ENCODE assay signal across 17 mouse cellular contexts in the genomic region with DNA sequence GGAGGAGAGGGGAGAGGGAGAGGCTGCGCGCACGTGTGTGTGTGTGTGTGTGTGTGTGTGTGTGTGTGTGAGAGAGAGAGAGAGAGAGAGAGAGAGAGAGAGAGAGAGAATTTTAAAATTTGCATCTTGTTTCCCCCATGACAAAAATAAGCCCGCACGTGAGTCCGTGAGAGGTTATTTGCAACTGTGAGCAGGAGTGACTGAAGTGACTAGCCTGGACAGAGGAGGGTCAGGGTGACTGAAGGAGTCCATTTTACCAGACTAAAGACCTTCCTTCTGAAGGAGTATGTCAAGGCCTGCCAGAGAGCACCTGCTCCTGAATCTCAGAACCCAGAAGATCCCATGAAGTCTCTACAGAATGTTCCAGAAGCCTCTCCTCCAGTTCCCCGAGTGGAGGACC. TPM values are rescaled to one million over a fixed set of nuclear protein-coding genes. Genes with fewer than 3 reads are reported as not detected.
DNase-seq lines count a peak whose midpoint lies in the region; ATAC-seq and TF ChIP-seq lines count a peak whose summit lies in the region.
"Had no signal": no experiment of that assay in that cellular context is flagged by ENCODE, and none has a peak within 500 bp of the region (broad histone marks: within the 10 kb centered on the region; RNA-seq: fewer than 3 reads in every experiment).

No protein-coding gene starts in this region.

- TF ChIP-seq EP300 in stomach, postnatal 0 days (optimal IDR thresholded peaks at IDR 0.05): no peak

- 0 out of 2 replicates have a peak overlapping the region, but pooled peaks have one; percentile 16 for H3K4me2 ChIP-seq in stomach, embryonic 15.5 days
- no peak overlapping the region for H3K4me2 ChIP-seq in stomach, postnatal 0 days (replicated peaks; ENCODE audit: low read depth)
- H3K4me2 ChIP-seq in liver, embryonic 15.5 days: peak overlapping the region; percentile 78
- H3K4me2 ChIP-seq: forebrain, embryonic 15.5 days; hindbrain, embryonic 15.5 days; midbrain, embryonic 12.5 days; neural tube, embryonic 12.5 days had no signal

- no peak overlapping the region for H3K27ac ChIP-seq in stomach, embryonic 15.5 days
- H3K27ac ChIP-seq in stomach, postnatal 0 days (replicated peaks): no peak overlapping the region
- peak overlapping the region; percentile 81 for H3K27ac ChIP-seq in liver, embryonic 15.5 days (replicated peaks)
- H3K27ac ChIP-seq: forebrain, embryonic 15.5 days; hindbrain, embryonic 15.5 days; kidney, postnatal 0 days; midbrain, embryonic 12.5 days; neural tube, embryonic 12.5 days had no signal

- H3K9ac ChIP-seq in stomach, embryonic 15.5 days: no peak overlapping the region
- H3K9ac ChIP-seq in stomach, postnatal 0 days (ENCODE audit: low read length): no peak overlapping the region
- peak overlapping the region; percentile 60 for H3K9ac ChIP-seq in liver, embryonic 15.5 days
- H3K9ac ChIP-seq: forebrain, embryonic 15.5 days; hindbrain, embryonic 15.5 days; midbrain, embryonic 12.5 days; neural tube, embryonic 12.5 days had no signal

- no peaks in the 10 kb centered on the region for H3K9me3 ChIP-seq in stomach, embryonic 15.5 days
- no peaks in the 10 kb centered on the region for H3K9me3 ChIP-seq in stomach, postnatal 0 days (ENCODE audit: control insufficient read depth, low read length)
- no peaks in the 10 kb centered on the region for H3K9me3 ChIP-seq in G1E (replicated peaks)
- H3K9me3 ChIP-seq in liver, embryonic 15.5 days (replicated peaks): no peaks in the 10 kb centered on the region
- H3K9me3 ChIP-seq: forebrain, embryonic 15.5 days; hindbrain, embryonic 15.5 days; midbrain, embryonic 12.5 days; neural tube, embryonic 12.5 days had no signal

- DNase-seq in stomach, postnatal 0 days (ENCODE audit: low spot score): no peak
- no peak for DNase-seq in G1E (ENCODE audit: low spot score)
- DNase-seq in splenic B cell, adult 2 months (ENCODE audit: low read depth, low spot score): peak; percentile 90
- no peak for DNase-seq in retina, postnatal 1 day
- no peak for DNase-seq in adrenal gland, adult 8-10 months
- DNase-seq: adrenal gland, postnatal 36 days; cerebellum, adult 11-12 months; right cerebral cortex, postnatal 14 days had no signal

- WGBS in stomach, embryonic 15.5 days: 40% methylated on average over 7 of the region's 7 CpGs
- WGBS in stomach, postnatal 0 days: 49% methylated on average over 7 of the region's 7 CpGs
- 12% methylated on average over 7 of the region's 7 CpGs for WGBS in liver, embryonic 15.5 days (ENCODE audit: insufficient replicate concordance)

- H3K4me1 ChIP-seq in stomach, embryonic 15.5 days: no peaks in the 10 kb centered on the region
- H3K4me1 ChIP-seq in stomach, postnatal 0 days (replicated peaks; ENCODE audit: control insufficient read depth, insufficient read depth): no peaks in the 10 kb centered on the region
- H3K4me1 ChIP-seq in G1E (ENCODE audit: insufficient read depth, low read depth, low read length): peaks cover 83% of the 10 kb centered on the region
- H3K4me1 ChIP-seq in liver, embryonic 15.5 days (replicated peaks): peaks cover 60% of the 10 kb centered on the region
- H3K4me1 ChIP-seq: forebrain, embryonic 15.5 days; hindbrain, embryonic 15.5 days; midbrain, embryonic 12.5 days; neural tube, embryonic 12.5 days had no signal

- no peak for TF ChIP-seq CTCF in stomach, postnatal 0 days (IDR thresholded peaks at IDR 0.05; ENCODE audit: low read depth)
- no peak for TF ChIP-seq CTCF in G1E (IDR thresholded peaks at IDR 0.05; ENCODE audit: low read depth, low read length)

- no peaks in the 10 kb centered on the region for H3K36me3 ChIP-seq in stomach, embryonic 15.5 days
- H3K36me3 ChIP-seq in stomach, postnatal 0 days (ENCODE audit: control insufficient read depth, insufficient read depth, low read length): no peaks in the 10 kb centered on the region
- H3K36me3 ChIP-seq in G1E (replicated peaks): peaks cover 35% of the 10 kb centered on the region
- H3K36me3 ChIP-seq in liver, embryonic 15.5 days (replicated peaks): peaks cover 17% of the 10 kb centered on the region; the same call in 1 of the 2 replicates
- H3K36me3 ChIP-seq in splenic B cell, adult 2 months (ENCODE audit: control insufficient read depth, insufficient read depth, low read length, poor library complexity, severe bottlenecking): peaks cover 1% of the 10 kb centered on the region; the same call in 1 of the 2 replicates
- H3K36me3 ChIP-seq: forebrain, embryonic 15.5 days; hindbrain, embryonic 15.5 days; midbrain, embryonic 12.5 days; neural tube, embryonic 12.5 days had no signal

- no peak overlapping the region for H3K4me3 ChIP-seq in stomach, embryonic 15.5 days (replicated peaks)
- no peak overlapping the region for H3K4me3 ChIP-seq in stomach, postnatal 0 days (ENCODE audit: low read depth, low read length)
- H3K4me3 ChIP-seq in G1E (ENCODE audit: low read depth, low read length): peak overlapping the region; percentile 76
- H3K4me3 ChIP-seq in liver, embryonic 15.5 days (replicated peaks): peak overlapping the region; percentile 58
- H3K4me3 ChIP-seq: forebrain, embryonic 15.5 days; hindbrain, embryonic 15.5 days; midbrain, embryonic 12.5 days; neural tube, embryonic 12.5 days had no signal

- no peaks in the 10 kb centered on the region for H3K27me3 ChIP-seq in stomach, embryonic 15.5 days (replicated peaks)
- H3K27me3 ChIP-seq in stomach, postnatal 0 days (ENCODE audit: control insufficient read depth, insufficient read depth, low read length): no peaks in the 10 kb centered on the region
- no peaks in the 10 kb centered on the region for H3K27me3 ChIP-seq in G1E (ENCODE audit: insufficient read depth, low read length)
- no peaks in the 10 kb centered on the region for H3K27me3 ChIP-seq in liver, embryonic 15.5 days
- no peaks in the 10 kb centered on the region for H3K27me3 ChIP-seq in splenic B cell, adult 2 months (ENCODE audit: control insufficient read depth, insufficient read depth, low read length, poor library complexity, severe bottlenecking)
- H3K27me3 ChIP-seq: forebrain, embryonic 15.5 days; hindbrain, embryonic 15.5 days; midbrain, embryonic 12.5 days; neural tube, embryonic 12.5 days had no signal

- ATAC-seq in stomach, embryonic 15.5 days (ENCODE audit: insufficient read depth, low FRiP score, low read depth): no peak
- no peak for ATAC-seq in stomach, postnatal 0 days (ENCODE audit: low FRiP score, low TSS enrichment)
- ATAC-seq in G1E (ENCODE audit: extremely low read depth, insufficient number of reproducible peaks, low FRiP score, poor library complexity, severe bottlenecking): no peak
- ATAC-seq in liver, embryonic 15.5 days (ENCODE audit: insufficient read depth): peak; percentile 25; the same call in 1 of the 2 replicates
- ATAC-seq: forebrain, embryonic 15.5 days had no signal

RNA-seq across cellular contexts. Expression of a gene that starts 0.5 kb away (rescaled TPM):
- 0.30 and 0.48 TPM in 2 replicates for polyA plus RNA-seq in stomach, embryonic 15.5 days (2015; fragmentation: Nextera tagmentation; extraction: Ambion mirVana)
- 0.10 TPM in 2 replicates for polyA plus RNA-seq in stomach, postnatal 0 days (2015; fragmentation: Nextera tagmentation; extraction: Ambion mirVana)
- 84.3 and 99.8 TPM in 2 replicates for total RNA-seq in G1E (2014; fragmentation: Nextera tagmentation)
- 63.4 and 71.0 TPM in 2 replicates for total RNA-seq in G1E (2017)
- 14.3 and 15.6 TPM in 2 replicates for polyA plus RNA-seq in G1E (2012)
- 3.7 and 3.8 TPM in 2 replicates for polyA plus RNA-seq in liver, embryonic 15.5 days (2015; fragmentation: Nextera tagmentation; extraction: Ambion mirVana)
- under 1 TPM; 0.12 to 0.56 (median 0.40) TPM for total RNA-seq in adrenal gland, adult 8-10 months (2022)

RNA-seq across cellular contexts. Expression of a gene that starts 16.2 kb away (rescaled TPM):
- polyA plus RNA-seq in stomach, embryonic 15.5 days (2015; fragmentation: Nextera tagmentation; extraction: Ambion mirVana): 0.68 and 0.99 TPM in 2 replicates
- 0.18 and 0.21 TPM in 2 replicates for polyA plus RNA-seq in stomach, postnatal 0 days (2015; fragmentation: Nextera tagmentation; extraction: Ambion mirVana)
- total RNA-seq in G1E (2014; fragmentation: Nextera tagmentation) (1.0 and 1.7 TPM in 2 replicates), G1E (2017) (0.87 and 0.93 TPM in 2 replicates)
- 0.20 and 0.21 TPM in 2 replicates for polyA plus RNA-seq in G1E (2012)
- 3.9 and 4.3 TPM in 2 replicates for polyA plus RNA-seq in liver, embryonic 15.5 days (2015; fragmentation: Nextera tagmentation; extraction: Ambion mirVana)
- under 1 TPM; 0.35 to 0.65 (median 0.54) TPM for total RNA-seq in adrenal gland, adult 8-10 months (2022)
- polyA plus RNA-seq: neural tube, embryonic 12.5 days had no signal

RNA-seq across cellular contexts. Expression of a gene that starts 35.7 kb away (rescaled TPM):
- 1.3 TPM in 2 replicates for polyA plus RNA-seq in stomach, embryonic 15.5 days (2015; fragmentation: Nextera tagmentation; extraction: Ambion mirVana)
- polyA plus RNA-seq in stomach, postnatal 0 days (2015; fragmentation: Nextera tagmentation; extraction: Ambion mirVana): 0.19 and 0.24 TPM in 2 replicates
- 2.3 TPM in 1 of 2 replicates, not detected in the other for total RNA-seq in G1E (2014; fragmentation: Nextera tagmentation)
- 1.4 and 2.2 TPM in 2 replicates for total RNA-seq in G1E (2017)
- 0.22 and 0.33 TPM in 2 replicates for polyA plus RNA-seq in G1E (2012)
- polyA plus RNA-seq in liver, embryonic 15.5 days (2015; fragmentation: Nextera tagmentation; extraction: Ambion mirVana): 5.0 and 5.1 TPM in 2 replicates
- 1 to 10 TPM in 1 of 4 experiments, under 1 TPM in 3; 0.21 to 1.4 (median 0.90) TPM for total RNA-seq in adrenal gland, adult 8-10 months (2022)
- polyA plus RNA-seq: forebrain, embryonic 15.5 days had no signal

RNA-seq across cellular contexts. Expression of a gene that starts 46.4 kb away (rescaled TPM):
- polyA plus RNA-seq in stomach, embryonic 15.5 days (2015; fragmentation: Nextera tagmentation; extraction: Ambion mirVana): 3.3 and 4.4 TPM in 2 replicates
- polyA plus RNA-seq in stomach, postnatal 0 days (2015; fragmentation: Nextera tagmentation; extraction: Ambion mirVana): 3.5 and 4.2 TPM in 2 replicates
- total RNA-seq in G1E (2014; fragmentation: Nextera tagmentation) (0.44 and 2.3 TPM in 2 replicates), G1E (2017) (0.60 and 0.87 TPM in 2 replicates)
- 1.0 and 1.3 TPM in 2 replicates for polyA plus RNA-seq in G1E (2012)
- polyA plus RNA-seq in liver, embryonic 15.5 days (2015; fragmentation: Nextera tagmentation; extraction: Ambion mirVana): 3.6 and 4.1 TPM in 2 replicates
- 10 to 100 TPM in 2 of 4 experiments, 1 to 10 TPM in 2; 5.5 to 22.1 (median 14.4) TPM for total RNA-seq in adrenal gland, adult 8-10 months (2022)

RNA-seq across cellular contexts. Expression of a gene that starts 52.2 kb away (rescaled TPM):
- polyA plus RNA-seq in stomach, embryonic 15.5 days (2015; fragmentation: Nextera tagmentation; extraction: Ambion mirVana): 1.1 and 1.6 TPM in 2 replicates
- 0.10 TPM in 1 of 2 replicates, not detected in the other for polyA plus RNA-seq in stomach, postnatal 0 days (2015; fragmentation: Nextera tagmentation; extraction: Ambion mirVana)
- total RNA-seq in G1E (2014; fragmentation: Nextera tagmentation) (not detected in 2 replicates), G1E (2017) (not detected in 2 replicates)
- not detected in 2 replicates for polyA plus RNA-seq in G1E (2012)
- polyA plus RNA-seq in liver, embryonic 15.5 days (2015; fragmentation: Nextera tagmentation; extraction: Ambion mirVana): 8.7 and 9.5 TPM in 2 replicates
- total RNA-seq in adrenal gland, adult 8-10 months (2022): under 1 TPM in 1 of 4 experiments, not detected in 3; 0.26 TPM
- total RNA-seq: adrenal gland, postnatal 36 days; left cerebral cortex, adult 18-20 months had no signal
- polyA plus RNA-seq: forebrain, embryonic 15.5 days; hindbrain, embryonic 15.5 days; midbrain, embryonic 12.5 days; neural tube, embryonic 12.5 days; urinary bladder, adult 2 months had no signal

Comparison
In these comparisons a context has a peak if more than half of its experiments do, and no peak if none do; other contexts are left out.
1. H3K4me3 ChIP-seq: peak in G1E (single experiment) and liver, embryonic 15.5 days (single experiment); none in stomach, embryonic 15.5 days (single experiment) and stomach, postnatal 0 days (single experiment).